Mouse (Mus musculus) CH12.LX (cell line): ENCODE data around the gene Ntn1.
A peak's percentile ranks its signal among the peaks of the same experiment; 100 is the strongest.

ENCODE experiments used
- CTCF ChIP-seq, 2 experiments: IDR thresholded peaks in 1 of 2; conservative IDR thresholded peaks in 1 of 2; 2 replicates each; pipeline ENCODE4 v1.5.1; 2011 to 2012; ENCODE audit warnings: low read depth in 2 of 2, low read length in 2 of 2, improper control_type of control experiment in 1 of 2, inconsistent platforms in 1 of 2, mild to moderate bottlenecking in 1 of 2, moderate library complexity in 1 of 2
- MAFK ChIP-seq: IDR thresholded peaks from 2 replicates; pipeline ENCODE4 v1.6.1; 2011; ENCODE audit warnings: low read length, improper control_type of control experiment; ENCODE audit not compliant: insufficient replicate concordance
- MAX ChIP-seq: IDR thresholded peaks from 2 replicates; pipeline ENCODE4 v1.6.1; 2011; ENCODE audit warnings: low read length, improper control_type of control experiment
- MYC ChIP-seq: IDR thresholded peaks from 2 replicates; pipeline ENCODE4 v1.6.1; 2011; ENCODE audit warnings: low read depth, mild to moderate bottlenecking, improper control_type of control experiment, low read length
- PAX5 ChIP-seq: IDR thresholded peaks from 2 replicates; pipeline ENCODE4 v1.6.1; 2012; ENCODE audit warnings: low read length, inconsistent platforms, mixed read lengths

GRCm38 (mm10) chr11:68203658-68204315, 196.8 kb downstream of the Ntn1 start:
- TF ChIP-seq CTCF (conservative IDR thresholded peaks at IDR 0.05 in 1 of 2, IDR thresholded peaks at IDR 0.05 in 1 of 2; ENCODE audit: low read depth in 2 of 2, low read length in 2 of 2) (no peak), PAX5 (no peak), MAFK (no peak), MAX (peak; percentile 79), MYC (no peak)
